Mouse (Mus musculus): ENCODE measurements around the gene Ccr4. TPM values are rescaled to one million over a fixed set of nuclear protein-coding genes. Genes with fewer than 3 reads are reported as not detected.

Ccr4 gene
- polyA plus RNA-seq (2016; fragmentation: Nextera tagmentation; extraction: Ambion mirVana) = not detected in 2 replicates

DNA sequence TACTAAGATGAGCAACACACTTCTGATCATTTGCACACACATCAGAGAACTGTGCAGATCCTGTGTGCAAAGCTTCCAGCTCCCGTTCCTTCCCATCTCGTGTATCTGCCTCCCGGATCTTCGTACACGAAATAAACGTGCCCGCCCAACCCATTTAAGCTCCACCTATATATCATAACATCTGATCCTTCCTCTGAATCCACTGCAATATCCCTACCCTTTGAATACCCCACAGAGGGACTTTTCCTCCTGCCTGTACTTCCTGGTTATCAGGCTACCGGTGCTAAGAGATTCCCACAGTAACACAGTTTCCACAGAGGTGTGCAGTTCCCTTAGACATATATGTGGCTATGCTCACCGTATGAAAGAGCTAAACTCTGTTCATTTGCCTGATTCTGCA is at the start of gene Ccr4:
Ccr4 (minus strand) TSS at position 101 of the 400 bp plus-strand sequence.
- Histone ChIP-seq H3K4me3 (no peak within 1 kb of the TSS), H3K27me3 (replicated peaks) (no peaks in the 10 kb centered on the region), H3K36me3 (peaks cover 17% of the 10 kb centered on the region), H3K9me3 (no peaks in the 10 kb centered on the region), H3K4me1 (no peaks in the 10 kb centered on the region), H3K9ac (no peak within 1 kb of the TSS), H3K27ac (no peak within 1 kb of the TSS), H3K4me2 (replicated peaks) (no peak within 1 kb of the TSS)
- ATAC-seq (ENCODE audit: low FRiP score, low read depth) = no peak
- WGBS = 92% methylated on average over 9 of the region's 9 CpGs

DNA sequence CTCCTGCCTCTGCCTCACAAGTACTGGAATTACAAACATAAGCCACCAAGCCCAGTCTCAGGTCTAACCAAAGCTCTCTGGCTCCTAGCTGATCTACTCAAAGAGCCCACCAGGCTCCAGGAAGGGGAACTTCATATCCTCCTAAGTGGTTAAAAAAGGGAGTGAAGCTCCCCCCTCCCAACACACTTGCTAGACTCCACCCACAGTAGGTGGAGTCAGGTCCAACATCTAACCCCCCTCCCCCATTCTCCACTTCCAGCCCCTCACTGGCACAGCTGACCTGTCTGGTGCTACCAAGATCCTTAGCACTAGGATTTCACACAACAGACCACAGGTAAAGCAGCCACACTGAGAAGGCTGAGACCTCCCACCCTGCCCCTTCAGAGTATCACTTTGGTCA is 49.1 kb upstream of the Ccr4 start:
- H3K9me3 ChIP-seq = no peaks in the 10 kb centered on the region
- H3K36me3 ChIP-seq = no peaks in the 10 kb centered on the region
- H3K27me3 ChIP-seq (replicated peaks) = no peaks in the 10 kb centered on the region
- H3K4me3 ChIP-seq = no peak overlapping the region
- no peak overlapping the region for H3K9ac ChIP-seq
- H3K4me1 ChIP-seq = peaks cover 27% of the 10 kb centered on the region
- H3K27ac ChIP-seq = no peak overlapping the region
- no peak for ATAC-seq (ENCODE audit: low FRiP score, low read depth)
- H3K4me2 ChIP-seq (replicated peaks) = no peak overlapping the region

DNA sequence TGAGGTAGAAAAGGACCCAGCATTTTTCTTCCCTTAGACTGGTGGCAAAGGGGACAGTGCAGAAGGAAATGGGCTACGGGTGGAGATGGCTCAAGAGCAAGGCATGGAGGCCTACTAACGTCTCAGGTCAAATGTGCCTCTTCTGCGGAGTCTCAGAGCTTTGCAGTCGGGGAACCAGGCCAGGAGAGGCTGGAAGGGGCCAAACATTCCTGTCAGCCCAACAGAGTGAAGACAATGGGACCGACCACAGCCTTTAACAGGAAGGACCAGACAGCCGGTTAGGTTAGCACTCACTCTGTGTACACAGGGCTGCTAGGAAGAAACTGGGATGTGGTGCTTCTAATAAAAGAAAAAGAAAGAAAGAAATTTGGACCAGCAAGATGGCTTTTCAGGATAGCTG is 45.3 kb upstream of the Ccr4 start:
- Histone ChIP-seq H3K9me3 (no peaks in the 10 kb centered on the region), H3K4me1 (peaks cover 40% of the 10 kb centered on the region), H3K9ac (no peak overlapping the region)

DNA sequence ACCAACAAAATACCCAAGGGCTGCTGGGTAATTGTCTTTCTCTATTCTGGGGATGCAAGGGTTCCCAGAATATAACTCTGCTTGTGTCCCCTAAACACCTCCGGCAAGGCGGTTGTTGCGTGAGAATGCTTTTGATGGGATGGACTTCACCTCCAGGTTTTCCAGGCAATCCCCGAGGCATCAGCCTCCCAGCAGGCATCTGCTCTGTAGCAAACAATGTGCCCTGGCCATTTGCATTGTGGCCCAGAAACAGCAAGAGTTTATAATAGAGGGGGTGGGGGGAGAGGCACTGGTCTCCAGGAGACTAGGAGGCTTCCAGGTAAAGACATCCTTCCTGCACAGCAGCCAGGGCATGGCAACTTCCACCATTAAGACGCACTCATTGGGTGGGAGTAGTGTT is 44.4 kb upstream of the Ccr4 start:
- no peak overlapping the region for H3K27ac ChIP-seq
- peaks cover 40% of the 10 kb centered on the region for H3K4me1 ChIP-seq
- no peaks in the 10 kb centered on the region for H3K27me3 ChIP-seq (replicated peaks)
- H3K9me3 ChIP-seq = no peaks in the 10 kb centered on the region
- no peak overlapping the region for H3K9ac ChIP-seq
- H3K4me3 ChIP-seq = no peak overlapping the region
- 8% methylated on average over 5 of the region's 5 CpGs for WGBS
- H3K4me2 ChIP-seq (replicated peaks) = no peak overlapping the region
- H3K36me3 ChIP-seq = no peaks in the 10 kb centered on the region
- ATAC-seq (ENCODE audit: low FRiP score, low read depth) = no peak

More for the DNA sequence above, 45.3 kb upstream of the Ccr4 start:
- no peak for ATAC-seq (ENCODE audit: low FRiP score, low read depth)
- Histone ChIP-seq H3K4me3 (no peak overlapping the region), H3K4me2 (replicated peaks) (no peak overlapping the region), H3K27me3 (replicated peaks) (no peaks in the 10 kb centered on the region), H3K36me3 (no peaks in the 10 kb centered on the region), H3K27ac (no peak overlapping the region)
- 16% methylated on average over 6 of the region's 6 CpGs for WGBS

DNA sequence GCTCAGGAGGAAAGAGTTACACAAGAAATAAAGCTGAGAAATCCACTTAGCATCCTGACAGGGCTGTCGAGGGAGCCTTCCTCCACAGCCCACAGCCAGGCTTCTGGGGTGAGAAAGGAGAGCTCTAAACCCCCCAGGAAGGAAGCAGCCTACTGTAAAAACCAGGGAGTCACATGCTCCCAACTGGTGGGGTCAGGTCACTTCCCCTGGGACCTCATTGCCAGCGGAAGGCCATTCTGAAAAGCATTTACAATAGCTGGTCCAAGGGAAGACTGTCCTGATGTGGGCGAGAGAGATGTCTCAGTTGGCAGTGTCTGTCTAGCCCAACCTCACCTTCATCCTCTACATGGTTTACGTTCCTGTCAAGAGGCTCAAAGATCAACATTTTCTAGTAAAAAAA is 43.8 kb upstream of the Ccr4 start:
- H3K27me3 ChIP-seq (replicated peaks) = no peaks in the 10 kb centered on the region
- no peak overlapping the region for H3K27ac ChIP-seq
- ATAC-seq (ENCODE audit: low FRiP score, low read depth) = no peak
- H3K9me3 ChIP-seq = no peaks in the 10 kb centered on the region
- no peak overlapping the region for H3K9ac ChIP-seq
- H3K4me3 ChIP-seq = no peak overlapping the region
- no peak overlapping the region for H3K4me2 ChIP-seq (replicated peaks)
- peaks cover 42% of the 10 kb centered on the region for H3K4me1 ChIP-seq
- no peaks in the 10 kb centered on the region for H3K36me3 ChIP-seq
- WGBS = 15% methylated on average over 4 of the region's 4 CpGs

DNA sequence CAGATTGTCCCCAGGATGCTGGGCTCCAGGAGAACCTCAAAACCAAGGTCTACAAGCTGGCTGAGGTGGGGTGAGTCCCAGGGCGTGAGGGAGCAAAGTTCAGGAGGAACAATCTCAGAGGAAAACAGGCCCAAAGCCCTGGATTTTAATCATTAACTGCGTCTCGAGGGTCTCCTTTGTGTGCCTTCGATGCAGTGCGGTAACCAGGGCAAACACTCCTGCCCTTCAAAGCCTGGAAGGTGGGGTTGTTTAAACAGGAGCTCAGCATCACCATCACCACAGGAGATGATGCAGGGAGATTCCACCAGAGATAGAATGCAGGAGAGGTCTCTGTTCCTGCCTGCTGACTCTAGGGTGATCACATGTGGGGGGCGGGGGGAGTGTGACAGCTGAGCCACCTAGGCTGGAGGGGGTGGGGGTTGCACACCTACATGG is 42.9 kb upstream of the Ccr4 start:
- Histone ChIP-seq H3K36me3 (no peaks in the 10 kb centered on the region), H3K4me2 (replicated peaks) (no peak overlapping the region), H3K27me3 (replicated peaks) (no peaks in the 10 kb centered on the region), H3K9ac (no peak overlapping the region), H3K4me1 (peaks cover 42% of the 10 kb centered on the region), H3K4me3 (no peak overlapping the region), H3K27ac (no peak overlapping the region), H3K9me3 (no peaks in the 10 kb centered on the region)
- WGBS = 23% methylated on average over 6 of the region's 6 CpGs
- ATAC-seq (ENCODE audit: low FRiP score, low read depth) = no peak

DNA sequence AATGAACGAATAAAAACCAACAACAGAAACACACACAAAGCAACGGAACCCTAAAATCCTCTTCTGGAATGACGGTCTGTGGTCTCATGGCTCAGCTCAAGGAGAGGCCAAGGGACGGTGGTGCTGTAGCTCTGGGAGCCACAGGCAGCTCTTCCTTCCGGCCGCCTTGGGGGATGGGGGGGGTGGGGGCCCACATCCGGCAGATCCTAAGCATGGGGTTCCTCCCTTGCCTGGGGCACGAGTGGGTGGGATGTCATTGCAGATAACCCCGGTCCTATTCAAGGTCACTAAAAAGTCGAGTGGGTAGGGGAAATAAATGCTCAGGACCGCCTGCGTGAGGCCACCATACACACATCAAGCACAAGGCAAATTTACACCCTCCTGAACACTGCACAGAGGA is 42.0 kb upstream of the Ccr4 start:
- Histone ChIP-seq H3K4me2 (replicated peaks) (no peak overlapping the region), H3K4me1 (peaks cover 42% of the 10 kb centered on the region), H3K27ac (no peak overlapping the region), H3K4me3 (no peak overlapping the region), H3K9ac (no peak overlapping the region), H3K27me3 (replicated peaks) (no peaks in the 10 kb centered on the region), H3K36me3 (no peaks in the 10 kb centered on the region), H3K9me3 (no peaks in the 10 kb centered on the region)
- ATAC-seq (ENCODE audit: low FRiP score, low read depth) = no peak
- WGBS = 52% methylated on average over 12 of the region's 12 CpGs

DNA sequence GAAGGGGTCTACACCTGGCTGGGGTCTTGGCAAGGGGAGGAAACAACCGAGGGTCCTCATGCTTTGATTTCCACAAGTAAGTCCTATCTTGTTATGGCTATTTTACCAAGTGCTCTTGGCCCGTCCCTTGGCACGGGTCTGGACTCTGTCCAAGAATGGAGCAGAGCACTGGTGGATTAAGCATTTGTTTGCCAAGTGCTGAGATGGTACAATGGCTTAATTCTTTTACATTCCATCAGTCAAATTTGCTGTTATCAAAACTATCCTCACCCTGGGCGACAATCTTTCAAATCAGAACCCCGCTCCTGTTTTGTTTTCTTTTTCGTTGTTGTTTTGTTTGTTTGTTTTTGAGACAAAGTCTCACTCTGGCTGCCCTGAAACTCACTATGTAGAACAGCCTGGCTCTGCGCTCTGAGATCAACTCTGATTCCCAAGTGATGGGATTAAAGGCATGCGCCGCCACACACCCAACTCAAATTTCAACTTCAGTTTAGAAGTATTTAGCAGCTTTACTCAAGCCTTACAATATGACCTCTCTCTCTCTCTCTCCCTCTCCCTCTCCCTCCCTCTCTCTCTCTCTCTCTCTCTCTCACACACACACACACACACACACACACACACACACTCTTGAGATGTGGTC is 40.2 kb upstream of the Ccr4 start:
- no peak for ATAC-seq (ENCODE audit: low FRiP score, low read depth)
- WGBS = 38% methylated on average over 9 of the region's 9 CpGs
- H3K27me3 ChIP-seq (replicated peaks) = no peaks in the 10 kb centered on the region
- H3K4me1 ChIP-seq = peaks cover 42% of the 10 kb centered on the region
- H3K9ac ChIP-seq = no peak overlapping the region
- no peak overlapping the region for H3K4me3 ChIP-seq
- no peak overlapping the region for H3K27ac ChIP-seq
- peak overlapping the region; percentile 8; the same call in 1 of the 2 replicates for H3K4me2 ChIP-seq (replicated peaks)
- no peaks in the 10 kb centered on the region for H3K9me3 ChIP-seq
- no peaks in the 10 kb centered on the region for H3K36me3 ChIP-seq

DNA sequence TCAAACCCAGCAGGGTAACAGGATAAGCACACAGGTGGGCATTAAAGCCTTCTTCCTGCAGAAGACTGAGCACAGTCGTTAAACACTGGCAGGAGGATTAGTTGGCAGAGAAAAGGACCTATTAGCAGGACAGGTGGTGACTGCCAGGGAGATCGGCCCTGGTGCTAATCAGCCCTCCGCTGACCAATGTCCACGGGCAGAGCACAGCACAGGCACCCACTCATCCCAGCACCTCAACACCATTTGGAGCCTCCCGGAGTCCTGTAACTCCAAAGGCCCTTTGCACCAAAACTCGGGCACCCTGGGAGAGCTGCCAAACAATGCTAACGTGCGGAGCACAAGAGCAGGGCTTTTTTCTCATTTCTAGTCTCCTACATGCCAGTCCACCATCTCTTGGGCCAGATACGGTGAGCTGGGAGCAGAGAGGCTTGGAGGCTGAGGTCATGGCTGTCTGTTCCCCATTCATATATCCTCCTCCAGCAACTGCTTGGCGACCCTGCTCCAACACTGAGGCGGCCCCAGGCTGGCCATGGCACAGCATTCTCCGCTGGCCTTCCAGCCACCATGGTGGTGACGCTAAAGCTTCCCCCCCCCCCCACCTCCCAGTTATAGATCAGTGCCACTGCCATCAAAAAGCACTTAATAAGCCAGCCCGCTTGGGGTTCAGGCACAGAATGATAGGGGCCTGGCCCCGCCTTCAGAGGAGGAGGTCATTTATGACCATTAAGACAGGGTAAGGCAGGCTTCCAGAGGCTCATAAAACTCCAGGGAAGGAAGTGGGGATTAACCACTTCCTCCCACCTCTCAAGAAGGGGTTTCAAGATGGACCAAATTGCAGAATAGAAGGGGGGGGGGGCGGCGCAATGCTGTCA is 39.4 kb upstream of the Ccr4 start:
- Histone ChIP-seq H3K36me3 (no peaks in the 10 kb centered on the region), H3K4me1 (peaks cover 37% of the 10 kb centered on the region), H3K27ac (no peak overlapping the region), H3K9ac (no peak overlapping the region), H3K27me3 (replicated peaks) (no peaks in the 10 kb centered on the region), H3K9me3 (no peaks in the 10 kb centered on the region), H3K4me3 (no peak overlapping the region), H3K4me2 (replicated peaks) (peak overlapping the region; percentile 8; the same call in 1 of the 2 replicates)
- 35% methylated on average over 17 of the region's 17 CpGs for WGBS
- ATAC-seq (ENCODE audit: low FRiP score, low read depth) = no peak

DNA sequence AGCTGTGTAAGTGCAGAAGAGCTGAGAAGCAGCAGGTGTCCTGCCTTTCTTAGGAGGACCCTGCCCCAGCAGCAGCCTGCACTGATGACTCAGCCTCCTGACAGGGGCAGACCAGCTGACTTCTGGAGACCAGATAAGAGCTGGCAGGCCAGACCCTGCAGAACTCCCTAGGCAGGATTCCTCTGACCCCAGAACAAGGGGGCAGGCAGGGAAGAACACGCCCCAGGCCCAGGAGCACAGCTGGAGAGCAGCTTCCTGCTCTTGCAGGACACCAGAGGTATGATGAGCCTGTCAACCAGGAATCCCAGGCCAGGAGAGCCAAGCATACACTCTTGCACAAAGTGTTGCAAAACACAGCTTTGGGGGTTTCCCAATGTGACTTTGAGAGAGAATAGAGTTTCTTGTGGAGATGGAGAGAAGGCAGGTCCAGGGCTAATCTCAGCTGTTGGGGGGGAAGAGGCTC is 36.6 kb upstream of the Ccr4 start:
- 35% methylated on average over 1 of the region's 1 CpGs for WGBS
- no peak overlapping the region for H3K4me3 ChIP-seq
- no peak for ATAC-seq (ENCODE audit: low FRiP score, low read depth)
- no peak overlapping the region for H3K4me2 ChIP-seq (replicated peaks)
- no peaks in the 10 kb centered on the region for H3K36me3 ChIP-seq
- H3K9ac ChIP-seq = no peak overlapping the region
- H3K9me3 ChIP-seq = no peaks in the 10 kb centered on the region
- H3K27me3 ChIP-seq (replicated peaks) = no peaks in the 10 kb centered on the region
- H3K4me1 ChIP-seq = peaks cover 27% of the 10 kb centered on the region
- no peak overlapping the region for H3K27ac ChIP-seq

DNA sequence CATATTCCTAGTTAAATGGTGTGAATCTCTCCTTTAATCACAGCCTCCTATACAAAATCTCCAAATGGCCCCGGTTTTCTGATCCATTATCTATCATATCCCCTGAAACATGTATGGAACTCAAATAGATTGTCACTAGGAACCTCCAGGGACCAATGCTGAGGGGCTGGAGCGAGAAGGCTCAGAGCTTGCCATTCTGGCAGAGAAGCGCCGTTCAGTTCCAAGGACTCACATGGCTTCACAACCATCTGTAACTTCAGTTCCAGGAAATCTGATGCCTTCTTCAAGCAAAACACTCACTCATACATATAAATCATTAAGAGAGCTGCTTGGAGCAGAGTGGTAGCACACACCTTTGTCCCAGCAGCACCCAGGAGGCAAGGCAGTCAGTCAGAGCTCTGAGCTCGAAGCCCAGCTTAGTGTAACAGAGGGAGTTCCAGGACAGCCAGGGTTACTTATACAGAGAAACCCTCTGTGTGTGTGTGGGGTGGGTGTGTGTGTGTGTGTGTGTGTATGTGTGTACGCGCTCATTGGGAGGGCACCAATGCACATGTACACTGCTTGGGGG is 34.4 kb upstream of the Ccr4 start:
- H3K4me2 ChIP-seq (replicated peaks) = no peak overlapping the region
- WGBS = 66% methylated on average over 7 of the region's 7 CpGs
- H3K27me3 ChIP-seq (replicated peaks) = no peaks in the 10 kb centered on the region
- no peak overlapping the region for H3K9ac ChIP-seq
- no peak overlapping the region for H3K4me3 ChIP-seq
- ATAC-seq (ENCODE audit: low FRiP score, low read depth) = no peak
- no peaks in the 10 kb centered on the region for H3K36me3 ChIP-seq
- H3K4me1 ChIP-seq = peaks cover 14% of the 10 kb centered on the region
- H3K27ac ChIP-seq = no peak overlapping the region
- no peaks in the 10 kb centered on the region for H3K9me3 ChIP-seq

DNA sequence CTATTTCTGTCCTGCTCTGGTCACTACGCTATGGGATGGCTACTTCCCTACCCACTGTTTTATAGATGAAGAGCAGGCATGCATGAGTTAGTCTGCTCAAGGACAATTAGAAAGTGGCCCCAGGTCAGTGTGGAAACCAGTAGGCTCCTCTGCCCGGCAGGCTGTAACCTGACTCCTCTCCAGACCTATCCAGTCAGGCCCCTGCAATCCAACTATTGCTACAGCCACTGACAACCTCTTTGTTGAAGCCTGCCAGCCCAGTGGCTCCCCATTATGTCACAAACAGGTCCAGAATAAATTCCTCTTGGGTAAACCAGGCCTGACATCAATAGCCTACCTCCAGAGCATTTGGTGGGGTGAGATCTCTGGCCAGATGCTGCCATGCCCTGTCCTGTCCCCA is 31.9 kb upstream of the Ccr4 start:
- 0 out of 2 replicates have a peak, but pooled peaks have one; percentile 25 for ATAC-seq (ENCODE audit: low FRiP score, low read depth)
- Histone ChIP-seq H3K27ac (no peak overlapping the region), H3K4me1 (peaks cover 14% of the 10 kb centered on the region), H3K9me3 (no peaks in the 10 kb centered on the region), H3K36me3 (no peaks in the 10 kb centered on the region), H3K4me2 (replicated peaks) (peak overlapping the region; percentile 12; the same call in 1 of the 2 replicates), H3K9ac (no peak overlapping the region), H3K4me3 (no peak overlapping the region), H3K27me3 (replicated peaks) (no peaks in the 10 kb centered on the region)
- 7% methylated on average over 2 of the region's 2 CpGs for WGBS

Measured in neural tube, embryonic 12.5 days (tissue).